Mouse (Mus musculus) limb, embryonic 14.5 days (tissue): ENCODE measurements at regions not wholly inside any gene's neighbourhood (a gene's known extent, or its start where the extent isn't known, plus 50 kb on each side); places are given as distances from the start of the nearest gene placed in this dataset.

Source experiments
- ATAC-seq: fragments of 200-750 bp; cut with Nextera tagmentation; 2 replicates; pipeline ENCODE4 v1.8.0; 2017; ENCODE audit warnings: low read depth, moderate number of reproducible peaks, moderate TSS enrichment; ENCODE audit not compliant: low FRiP score
- DNase-seq: peaks from one replicate; pipeline ENCODE4 v3.0.0-alpha.2; 2015; ENCODE audit warnings: low spot score
- H3K27ac ChIP-seq: fragments of 300-500 bp; sonication (generic); replicated peaks from 2 replicates; pipeline ENCODE4 v1.5.1; 2014; ENCODE audit warnings: low read depth, mild to moderate bottlenecking, low read length, moderate library complexity, mixed read lengths
- H3K27me3 ChIP-seq: fragments of 300-500 bp; sonication (generic); 2 replicates; pipeline ENCODE4 v1.6.1; 2014; ENCODE audit warnings: low read length, mixed read lengths; ENCODE audit not compliant: control insufficient read depth, insufficient read depth
- H3K36me3 ChIP-seq: fragments of 300-500 bp; sonication (generic); 2 replicates; pipeline ENCODE4 v1.6.1; 2014; ENCODE audit warnings: mild to moderate bottlenecking, low read length, moderate library complexity, mixed read lengths; ENCODE audit not compliant: control insufficient read depth, insufficient read depth
- H3K4me1 ChIP-seq: fragments of 300-500 bp; sonication (generic); 2 replicates; pipeline ENCODE4 v1.6.1; 2014; ENCODE audit warnings: antibody characterized with exemption, low read length, mixed read lengths; ENCODE audit not compliant: control insufficient read depth, insufficient read depth
- H3K4me2 ChIP-seq: fragments of 300-500 bp; sonication (generic); replicated peaks from 2 replicates; pipeline ENCODE4 v1.6.1; 2014; ENCODE audit warnings: low read depth, mild to moderate bottlenecking, low read length, moderate library complexity; ENCODE audit not compliant: severe bottlenecking
- H3K4me3 ChIP-seq: fragments of 300-500 bp; sonication (generic); replicated peaks from 2 replicates; pipeline ENCODE4 v1.5.1; 2014; ENCODE audit warnings: low read length
- H3K9ac ChIP-seq: fragments of 300-500 bp; sonication (generic); 2 replicates; pipeline ENCODE4 v1.6.1; 2014; ENCODE audit warnings: mild to moderate bottlenecking, low read depth, low read length, moderate library complexity; ENCODE audit not compliant: severe bottlenecking
- H3K9me3 ChIP-seq: fragments of 300-500 bp; sonication (generic); 2 replicates; pipeline ENCODE4 v1.6.1; 2016; ENCODE audit warnings: low read length; ENCODE audit not compliant: control insufficient read depth
- POLR2A ChIP-seq: fragments of 200-500 bp; IDR thresholded peaks from 2 replicates; pipeline ENCODE4 v1.8.0; 2012; ENCODE audit warnings: inconsistent platforms, mild to moderate bottlenecking, moderate library complexity, borderline replicate concordance; ENCODE audit not compliant: insufficient read depth, insufficient read length; ENCODE audit errors: extremely low read depth
- WGBS: fragments of 180-500 bp; shearing (Covaris S2); extraction: QIAGEN DNeasy Blood & Tissue Kit; methylation state at CpG from one replicate; pipeline ENCODE4 v1.1.7; 2014; 5-methylcytosine and 5-hydroxymethylcytosine counted together

DNA sequence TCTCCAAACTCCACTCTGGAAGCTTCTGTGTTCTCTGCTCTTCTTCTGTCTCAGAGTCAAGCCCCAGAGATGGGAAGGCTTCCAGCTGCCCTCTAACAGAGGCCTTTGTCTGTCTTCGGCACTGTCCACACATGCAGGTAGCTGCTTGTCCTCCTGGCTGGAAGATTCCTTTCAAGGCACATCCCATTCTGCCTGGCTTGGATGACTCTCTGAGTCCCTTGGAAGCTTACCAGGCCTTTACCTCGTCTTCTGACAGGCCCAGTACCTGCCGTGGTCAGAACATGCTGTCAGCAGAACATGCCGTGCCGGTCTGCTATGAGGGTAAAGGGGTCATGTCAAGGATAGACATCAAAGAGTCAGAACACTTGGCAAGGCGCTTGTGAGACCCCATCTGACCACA lies 181.8 kb upstream of the Nectin1 start:
- Histone ChIP-seq H3K27ac (no peak overlapping the region), H3K27me3 (no peaks in the 10 kb centered on the region), H3K4me2 (no peak overlapping the region), H3K36me3 (no peaks in the 10 kb centered on the region), H3K4me3 (no peak overlapping the region), H3K9me3 (no peaks in the 10 kb centered on the region), H3K4me1 (no peaks in the 10 kb centered on the region), H3K9ac (no peak overlapping the region)
- WGBS, result 72% methylated on average over 6 of the region's 6 CpGs
- ATAC-seq (no peak), DNase-seq (no peak)
- TF ChIP-seq POLR2A, result no peak

DNA sequence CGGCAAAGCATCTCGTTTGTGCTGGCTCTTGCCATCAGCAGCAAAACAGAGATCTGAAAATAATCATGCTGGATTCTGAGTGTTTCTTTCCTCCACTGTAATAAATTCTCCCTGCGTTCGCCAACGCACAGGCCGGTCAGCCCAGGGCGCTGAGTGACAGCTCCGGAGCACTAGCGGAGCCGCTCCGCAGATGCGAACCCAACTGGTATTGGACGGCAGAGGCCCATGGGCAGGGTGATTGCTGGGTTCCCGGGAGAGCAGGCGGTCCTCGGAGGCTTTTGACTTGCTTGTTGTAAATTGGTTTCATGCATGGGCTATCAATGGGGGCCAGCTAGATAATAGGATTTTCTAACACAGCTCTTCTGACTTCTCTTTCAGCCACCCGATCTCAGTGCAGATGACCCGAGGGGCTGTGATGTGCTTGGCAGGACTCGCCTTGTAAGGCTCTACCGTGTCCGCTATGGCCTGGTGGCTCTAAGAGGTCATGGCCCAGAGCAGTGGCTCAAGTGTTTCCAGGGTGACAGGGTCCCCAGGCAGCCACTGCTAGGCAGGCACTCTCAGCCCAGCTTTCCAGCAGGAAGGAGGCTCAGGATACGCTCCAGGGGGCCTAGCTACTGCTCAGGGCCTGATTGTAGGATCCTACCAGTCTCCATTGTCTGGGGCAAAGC lies 179.4 kb upstream of the Nectin1 start:
- DNase-seq (no peak), ATAC-seq (no peak)
- Histone ChIP-seq H3K9ac (no peak overlapping the region), H3K4me3 (no peak overlapping the region), H3K27me3 (no peaks in the 10 kb centered on the region), H3K4me2 (no peak overlapping the region), H3K27ac (no peak overlapping the region), H3K4me1 (no peaks in the 10 kb centered on the region), H3K36me3 (no peaks in the 10 kb centered on the region), H3K9me3 (no peaks in the 10 kb centered on the region)
- 81% methylated on average over 22 of the region's 22 CpGs for WGBS
- TF ChIP-seq POLR2A, result no peak

DNA sequence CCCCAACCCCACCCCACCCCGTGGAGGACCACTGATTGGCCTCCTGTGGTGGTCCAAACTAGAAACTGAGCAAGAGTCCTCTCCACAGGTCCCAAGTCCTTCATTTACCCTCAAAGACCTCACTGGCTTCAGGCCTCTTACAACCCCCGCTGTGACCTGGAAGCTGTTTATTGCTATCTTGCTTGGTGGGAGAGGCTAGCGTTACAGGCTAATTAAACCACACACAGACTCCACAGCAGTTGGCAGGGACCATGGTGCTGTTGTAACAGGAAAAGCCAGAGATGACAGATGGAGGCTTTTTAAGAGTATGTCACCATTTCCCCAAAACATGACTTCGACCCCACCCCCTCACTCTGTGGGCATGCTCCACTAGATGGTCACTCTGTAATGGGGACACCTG lies 174.9 kb upstream of the Nectin1 start:
- TF ChIP-seq POLR2A, result no peak
- ATAC-seq (no peak), DNase-seq (no peak)
- no peak overlapping the region for H3K4me3 ChIP-seq
- H3K36me3 ChIP-seq, result no peaks in the 10 kb centered on the region
- no peak overlapping the region for H3K27ac ChIP-seq
- no peak overlapping the region for H3K9ac ChIP-seq
- no peaks in the 10 kb centered on the region for H3K9me3 ChIP-seq
- H3K4me2 ChIP-seq, result no peak overlapping the region
- H3K4me1 ChIP-seq, result no peaks in the 10 kb centered on the region
- WGBS, result 24% methylated on average over 4 of the region's 4 CpGs
- H3K27me3 ChIP-seq, result no peaks in the 10 kb centered on the region

DNA sequence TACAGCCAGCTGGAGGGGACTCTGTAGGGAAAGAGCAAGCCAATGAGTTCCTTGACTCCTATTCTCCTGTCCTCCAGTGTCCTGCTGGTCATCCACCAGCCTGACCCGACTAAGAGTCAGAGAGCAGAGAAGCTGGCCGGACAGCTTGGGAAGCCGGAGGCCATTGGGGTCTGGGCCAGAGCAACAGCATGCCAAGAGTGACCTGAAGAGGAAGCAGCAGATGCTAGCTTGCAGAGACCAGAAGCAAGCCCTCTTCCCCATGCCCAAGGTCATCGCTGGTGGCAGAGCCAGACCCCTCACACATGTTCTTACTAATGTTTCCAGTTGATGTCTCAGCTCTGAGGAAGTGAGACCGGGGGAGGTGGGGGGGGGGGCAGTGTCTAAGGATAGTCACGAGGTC lies 172.7 kb upstream of the Nectin1 start:
- Histone ChIP-seq H3K9ac (no peak overlapping the region), H3K4me3 (no peak overlapping the region), H3K27me3 (no peaks in the 10 kb centered on the region), H3K27ac (no peak overlapping the region), H3K36me3 (no peaks in the 10 kb centered on the region), H3K4me1 (no peaks in the 10 kb centered on the region), H3K9me3 (no peaks in the 10 kb centered on the region), H3K4me2 (no peak overlapping the region)
- ATAC-seq, result no peak
- TF ChIP-seq POLR2A, result no peak
- 75% methylated on average over 6 of the region's 6 CpGs for WGBS
- no peak for DNase-seq

DNA sequence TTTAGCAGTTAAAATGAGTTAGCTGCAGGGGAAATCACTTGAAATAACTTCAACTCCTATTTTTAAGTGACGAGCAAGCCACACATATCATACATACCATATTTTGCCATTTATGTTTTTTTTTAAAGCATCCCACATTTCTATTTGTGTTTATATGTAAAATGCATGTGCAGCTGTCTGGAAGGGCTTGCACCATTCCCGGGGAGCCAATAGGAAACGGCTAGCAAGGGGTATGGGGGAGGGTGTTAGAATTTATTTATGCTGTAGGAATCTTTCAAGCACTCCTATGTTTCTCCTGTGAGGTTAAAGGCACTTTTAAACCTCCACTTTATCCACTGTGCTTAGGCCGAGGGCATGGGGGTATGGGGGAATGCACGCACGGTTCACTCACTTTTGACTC lies 168.1 kb upstream of the Nectin1 start:
- no peak overlapping the region for H3K4me2 ChIP-seq
- H3K4me3 ChIP-seq, result no peak overlapping the region
- ATAC-seq, result no peak
- H3K36me3 ChIP-seq, result no peaks in the 10 kb centered on the region
- no peaks in the 10 kb centered on the region for H3K4me1 ChIP-seq
- no peak overlapping the region for H3K9ac ChIP-seq
- no peak for DNase-seq
- no peaks in the 10 kb centered on the region for H3K27me3 ChIP-seq
- 84% methylated on average over 6 of the region's 6 CpGs for WGBS
- H3K27ac ChIP-seq, result no peak overlapping the region
- no peaks in the 10 kb centered on the region for H3K9me3 ChIP-seq
- no peak for TF ChIP-seq POLR2A

DNA sequence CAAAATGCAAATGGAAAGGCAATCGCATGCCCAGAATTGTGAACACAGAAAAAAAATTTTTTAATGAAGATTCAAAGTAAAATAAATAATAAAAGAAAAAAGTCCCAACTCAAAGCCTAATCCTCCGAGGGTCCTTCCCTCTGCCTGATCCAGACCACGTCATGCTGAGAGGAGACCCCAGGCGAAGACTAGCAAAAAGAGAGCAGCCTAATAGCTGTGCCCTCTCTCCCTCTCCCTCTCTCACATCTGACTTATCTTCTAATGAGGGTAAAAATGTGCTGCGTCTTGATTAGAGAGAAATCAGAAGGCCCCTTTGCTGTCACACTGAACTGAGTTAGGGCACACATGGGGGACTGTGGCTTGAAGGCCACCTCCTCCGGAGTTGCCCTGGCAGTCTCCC lies 163.1 kb upstream of the Nectin1 start:
- TF ChIP-seq POLR2A, result no peak
- ATAC-seq, result no peak
- Histone ChIP-seq H3K4me1 (no peaks in the 10 kb centered on the region), H3K27me3 (no peaks in the 10 kb centered on the region), H3K4me2 (no peak overlapping the region), H3K27ac (no peak overlapping the region), H3K9ac (no peak overlapping the region), H3K36me3 (no peaks in the 10 kb centered on the region), H3K4me3 (no peak overlapping the region), H3K9me3 (no peaks in the 10 kb centered on the region)
- no peak for DNase-seq
- 62% methylated on average over 6 of the region's 6 CpGs for WGBS
